Comparison of ENCODE assay signal across 8 mouse cellular contexts in the genomic region with DNA sequence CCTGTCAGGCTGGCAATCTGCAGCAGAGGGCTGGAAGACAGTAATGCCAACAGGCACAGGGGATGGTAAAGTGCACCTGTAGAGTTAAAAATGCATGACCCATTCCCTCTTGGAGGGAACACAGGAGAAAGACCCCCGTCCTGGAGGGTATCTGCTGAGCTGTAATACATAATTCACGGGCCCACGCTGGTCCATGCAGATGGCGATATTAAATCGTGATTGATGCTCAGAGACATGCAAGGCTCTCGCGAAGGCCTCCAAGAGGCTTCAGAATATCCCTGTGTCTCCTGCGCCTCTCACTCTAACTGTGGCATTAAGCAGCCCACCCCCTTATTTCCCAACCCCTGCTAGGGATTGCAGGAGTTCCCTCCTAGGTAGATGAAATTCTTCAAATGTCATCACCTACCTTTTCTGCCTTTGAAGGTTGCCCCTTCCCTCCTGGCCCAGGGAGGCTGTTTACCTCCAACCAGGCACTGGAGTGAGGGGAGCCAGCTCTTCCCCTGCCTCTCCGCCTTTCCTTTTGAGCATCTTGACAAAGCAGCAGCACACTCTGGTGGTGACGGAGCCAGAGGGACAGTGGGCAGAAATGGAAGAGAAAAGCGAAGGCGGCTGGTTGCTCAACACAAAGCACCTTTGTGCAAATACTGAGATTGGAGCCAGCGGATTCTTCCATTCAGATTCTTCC. TPM values are rescaled to one million over a fixed set of nuclear protein-coding genes. Genes with fewer than 3 reads are reported as not detected.
A peak's percentile ranks its signal among the peaks of the same experiment; 100 is the strongest.
DNase-seq lines count a peak whose midpoint lies in the region; ATAC-seq and TF ChIP-seq lines count a peak whose summit lies in the region.

No protein-coding gene starts in this region.

- peaks cover 39% of the 10 kb centered on the region for H3K79me2 ChIP-seq in myocyte (ENCODE audit: control insufficient read depth, insufficient read depth)

- H3K4me1 ChIP-seq in kidney, postnatal 0 days (replicated peaks; ENCODE audit: insufficient read depth, low read length), result no peaks in the 10 kb centered on the region; the same call in 1 of the 2 replicates
- peaks cover 16% of the 10 kb centered on the region for H3K4me1 ChIP-seq in kidney, embryonic 14.5 days (ENCODE audit: control insufficient read depth, insufficient read depth, low read length)
- peaks cover 19% of the 10 kb centered on the region for H3K4me1 ChIP-seq in hindbrain, postnatal 0 days (ENCODE audit: insufficient read depth, low read length)
- peaks cover 24% of the 10 kb centered on the region for H3K4me1 ChIP-seq in intestine, embryonic 16.5 days (ENCODE audit: control insufficient read depth, insufficient read depth, low read length)

- no peak overlapping the region for H3K4me2 ChIP-seq in kidney, postnatal 0 days (ENCODE audit: low read length)
- no peak overlapping the region for H3K4me2 ChIP-seq in kidney, embryonic 14.5 days (replicated peaks; ENCODE audit: low read depth, low read length)
- H3K4me2 ChIP-seq in hindbrain, postnatal 0 days (ENCODE audit: low read depth, low read length), result peak overlapping the region; percentile 38
- peak overlapping the region; percentile 60 for H3K4me2 ChIP-seq in myocyte (ENCODE audit: low read depth)
- no peak overlapping the region for H3K4me2 ChIP-seq in intestine, embryonic 16.5 days (ENCODE audit: low read depth, low read length)

- TF ChIP-seq POLR2A in myocyte (IDR thresholded peaks at IDR 0.05; ENCODE audit: insufficient read length, low read depth), result no peak

- H3K36me3 ChIP-seq in kidney, postnatal 0 days (ENCODE audit: insufficient read depth, low read length), result 0 out of 2 replicates have a peak, but pooled peaks cover 3% of the 10 kb centered on the region
- no peaks in the 10 kb centered on the region for H3K36me3 ChIP-seq in kidney, embryonic 14.5 days (ENCODE audit: control insufficient read depth, insufficient read depth, low read length)
- H3K36me3 ChIP-seq in hindbrain, postnatal 0 days (ENCODE audit: insufficient read depth, low read length), result no peaks in the 10 kb centered on the region
- H3K36me3 ChIP-seq in myocyte (ENCODE audit: control insufficient read depth, insufficient read depth), result peaks cover under 1% of the 10 kb centered on the region
- H3K36me3 ChIP-seq in intestine, embryonic 16.5 days (ENCODE audit: control insufficient read depth, insufficient read depth, low read length), result no peaks in the 10 kb centered on the region

- no peak overlapping the region for H3ac ChIP-seq in myocyte (ENCODE audit: control insufficient read depth, insufficient read length)

- H3K27ac ChIP-seq in kidney, postnatal 0 days, result no peak overlapping the region
- no peak overlapping the region for H3K27ac ChIP-seq in kidney, embryonic 14.5 days (ENCODE audit: low read depth, low read length)
- H3K27ac ChIP-seq in hindbrain, postnatal 0 days, result peak overlapping the region; percentile 2; the same call in 1 of the 2 replicates
- H3K27ac ChIP-seq in intestine, embryonic 16.5 days (ENCODE audit: low read length), result no peak overlapping the region

- peak; percentile 61 for TF ChIP-seq CTCF in kidney, postnatal 0 days (IDR thresholded peaks at IDR 0.05; ENCODE audit: low read depth)
- peak; percentile 83 for TF ChIP-seq CTCF in hindbrain, postnatal 0 days (IDR thresholded peaks at IDR 0.05; ENCODE audit: low read depth)

- DNase-seq in kidney, postnatal 0 days (ENCODE audit: low spot score), result no peak
- peak; percentile 74 for DNase-seq in embryo, embryonic 10.5 days (ENCODE audit: low spot score)
- DNase-seq in hindbrain, postnatal 0 days (ENCODE audit: low spot score), result peak; percentile 86
- no peak for DNase-seq in natural killer cell, adult 2 months (ENCODE audit: low spot score in 2 of 2)

- H3K9ac ChIP-seq in kidney, postnatal 0 days (ENCODE audit: low read depth, low read length), result no peak overlapping the region
- H3K9ac ChIP-seq in kidney, embryonic 14.5 days (ENCODE audit: low read depth, low read length), result no peak overlapping the region
- peak overlapping the region; percentile 1; the same call in 1 of the 2 replicates for H3K9ac ChIP-seq in hindbrain, postnatal 0 days (replicated peaks; ENCODE audit: low read length)
- H3K9ac ChIP-seq in intestine, embryonic 16.5 days (ENCODE audit: low read depth, low read length), result no peak overlapping the region

- H3K27me3 ChIP-seq in kidney, postnatal 0 days (ENCODE audit: insufficient read depth, low read length), result no peaks in the 10 kb centered on the region
- H3K27me3 ChIP-seq in kidney, embryonic 14.5 days (ENCODE audit: control insufficient read depth, insufficient read depth, low read length), result no peaks in the 10 kb centered on the region; the same call in 1 of the 2 replicates
- no peaks in the 10 kb centered on the region for H3K27me3 ChIP-seq in hindbrain, postnatal 0 days (ENCODE audit: insufficient read depth, low read length)
- no peaks in the 10 kb centered on the region for H3K27me3 ChIP-seq in myocyte (ENCODE audit: control insufficient read depth, insufficient read depth, insufficient read length)
- H3K27me3 ChIP-seq in intestine, embryonic 16.5 days (replicated peaks; ENCODE audit: control insufficient read depth, insufficient read depth, low read length), result no peaks in the 10 kb centered on the region

- H3K9me3 ChIP-seq in kidney, postnatal 0 days (replicated peaks; ENCODE audit: low read length), result no peaks in the 10 kb centered on the region
- H3K9me3 ChIP-seq in kidney, embryonic 14.5 days (ENCODE audit: control insufficient read depth, low read length), result no peaks in the 10 kb centered on the region
- no peaks in the 10 kb centered on the region for H3K9me3 ChIP-seq in hindbrain, postnatal 0 days (ENCODE audit: low read length)
- no peaks in the 10 kb centered on the region for H3K9me3 ChIP-seq in intestine, embryonic 16.5 days (ENCODE audit: control insufficient read depth, low read length)

- no peak overlapping the region for H3K4me3 ChIP-seq in kidney, postnatal 0 days (replicated peaks; ENCODE audit: low read depth, low read length)
- no peak overlapping the region for H3K4me3 ChIP-seq in kidney, embryonic 14.5 days (ENCODE audit: low read length)
- H3K4me3 ChIP-seq in hindbrain, postnatal 0 days (ENCODE audit: low read length), result no peak overlapping the region
- no peak overlapping the region for H3K4me3 ChIP-seq in myocyte
- H3K4me3 ChIP-seq in intestine, embryonic 16.5 days (ENCODE audit: low read length), result no peak overlapping the region

- WGBS in kidney, postnatal 0 days, result 69% methylated on average over 13 of the region's 13 CpGs
- 63% methylated on average over 13 of the region's 13 CpGs for WGBS in kidney, embryonic 14.5 days
- WGBS in hindbrain, postnatal 0 days, result 38% methylated on average over 13 of the region's 13 CpGs
- 61% methylated on average over 13 of the region's 13 CpGs for WGBS in intestine, embryonic 16.5 days

- ATAC-seq in kidney, postnatal 0 days (replicated peaks; ENCODE audit: low FRiP score, low read depth), result no peak
- ATAC-seq in kidney, embryonic 14.5 days (ENCODE audit: low FRiP score, low TSS enrichment), result no peak
- peak; percentile 84 for ATAC-seq in hindbrain, postnatal 0 days
- ATAC-seq in erythroid progenitor cell, adult 5-6 weeks (replicated peaks; ENCODE audit: low FRiP score, poor library complexity, severe bottlenecking), result no peak
- no peak for ATAC-seq in intestine, embryonic 16.5 days

TF ChIP-seq in myocyte, 11 proteins besides CTCF, POLR2A, EP300 and RAD21:
- TF ChIP-seq SRF (IDR thresholded peaks at IDR 0.05; ENCODE audit: control insufficient read depth, insufficient read length, low read depth) (no peak), CEBPB (IDR thresholded peaks at IDR 0.05; ENCODE audit: insufficient read depth, poor library complexity, severe bottlenecking) (0 out of 2 replicates have a peak, but pooled peaks have one; percentile 31)

RNA-seq across cellular contexts. Expression of a gene that starts 14.6 kb away (rescaled TPM):
- 5.4 and 5.6 TPM in 2 replicates for polyA plus RNA-seq in kidney, postnatal 0 days (2015; fragmentation: Nextera tagmentation; extraction: Ambion mirVana)
- polyA plus RNA-seq in kidney, embryonic 14.5 days (2014; fragmentation: Nextera tagmentation; extraction: Ambion mirVana), result 5.5 and 7.1 TPM in 2 replicates
- total RNA-seq in hindbrain, postnatal 0 days (2014; rRNA removed), result 48.7 and 53.8 TPM in 2 replicates
- polyA plus RNA-seq in hindbrain, postnatal 0 days (2015; fragmentation: Nextera tagmentation; extraction: Ambion mirVana), result 15.6 and 17.4 TPM in 2 replicates
- 18.3 TPM for polyA plus RNA-seq in myocyte (2012; fragmentation: generic; extraction: Trizol)
- 0.72 and 1.7 TPM in 2 replicates for total RNA-seq in erythroid progenitor cell, adult 5-6 weeks (2015; ENCODE audit: low replicate concordance)
- 1.3 and 2.7 TPM in 2 replicates for total RNA-seq in erythroid progenitor cell, adult 5-6 weeks (2017; ENCODE audit: low replicate concordance)
- 23.0 and 23.7 TPM in 2 replicates for polyA plus RNA-seq in intestine, embryonic 16.5 days (2015; fragmentation: Nextera tagmentation; extraction: Ambion mirVana)

Comparison
In these comparisons a context has a peak if more than half of its experiments do, and no peak if none do; other contexts are left out.
1. DNase-seq: peak in embryo, embryonic 10.5 days (single experiment) and hindbrain, postnatal 0 days (single experiment); none in kidney, postnatal 0 days (single experiment) and natural killer cell, adult 2 months (0 of 2).
2. H3K4me2 ChIP-seq: peak in hindbrain, postnatal 0 days (single experiment) and myocyte (single experiment); none in kidney, postnatal 0 days (single experiment), kidney, embryonic 14.5 days (single experiment) and intestine, embryonic 16.5 days (single experiment).